Mouse (Mus musculus) erythroid progenitor cell, adult 5-6 weeks (primary cell): Measurements from ENCODE around the gene Gak. TPM values are rescaled to one million over a fixed set of nuclear protein-coding genes. Genes with fewer than 3 reads are reported as not detected.
"Not testable (repeated sequence)": the region's sequence is repeated elsewhere in the genome, so short reads cannot be mapped to it uniquely, and the experiment has no call there.

ENCODE experiments used
- ATAC-seq: replicated peaks from 2 replicates; pipeline ENCODE4 v1.8.0; 2016; ENCODE audit warnings: moderate number of reproducible peaks, mild to moderate bottlenecking, moderate TSS enrichment, inconsistent platforms; ENCODE audit not compliant: poor library complexity, low FRiP score, severe bottlenecking
- total RNA-seq, 2 experiments: library from RNA; stranded (forward) in 1 of 2; stranded (reverse) in 1 of 2; fragments of 150-400 nt in 1 of 2; fragments of 186-747, 209-891 nt in 1 of 2; gene quantifications; 2 replicates each; pipeline versions ENCODE4 v1.2.3 to v1.2.4; 2015 to 2017; ENCODE audit warnings: low replicate concordance in 2 of 2

The Gak gene
- total RNA-seq, 2 experiments from 2014 or later, result 63.3 to 69.4 TPM

- ATAC-seq, result no peak
Measured at GRCm38 (mm10) chr5:108658611-108659010, 29.1 kb upstream of the Gak start.

- ATAC-seq, result no peak
Measured at GRCm38 (mm10) chr5:108657406-108657805, 27.9 kb upstream of the Gak start.

- ATAC-seq, result no peak
Measured at GRCm38 (mm10) chr5:108655891-108656650, 26.5 kb upstream of the Gak start.

GRCm38 (mm10) chr5:108655381-108655780, 25.8 kb upstream of the Gak start:
- no peak for ATAC-seq

GRCm38 (mm10) chr5:108654444-108654990, 25.0 kb upstream of the Gak start:
- ATAC-seq, result no peak

- no peak for ATAC-seq
Measured at GRCm38 (mm10) chr5:108653341-108653740, 23.8 kb upstream of the Gak start.

- peak; percentile 69 for ATAC-seq
Measured at GRCm38 (mm10) chr5:108651823-108652222, 22.3 kb upstream of the Gak start.

- ATAC-seq, result no peak
Measured at GRCm38 (mm10) chr5:108651136-108651720, 21.7 kb upstream of the Gak start.

GRCm38 (mm10) chr5:108650341-108650740, 20.8 kb upstream of the Gak start:
- no peak for ATAC-seq

- ATAC-seq, result no peak
Measured at GRCm38 (mm10) chr5:108648937-108649576, 19.5 kb upstream of the Gak start.

- no peak for ATAC-seq
Measured at GRCm38 (mm10) chr5:108647820-108648465, 18.4 kb upstream of the Gak start.

- ATAC-seq, result no peak
Measured at GRCm38 (mm10) chr5:108647311-108647710, 17.8 kb upstream of the Gak start.

- ATAC-seq, result no peak
Measured at GRCm38 (mm10) chr5:108646343-108646660, 16.7 kb upstream of the Gak start.

GRCm38 (mm10) chr5:108645651-108646342, 16.2 kb upstream of the Gak start:
- no peak for ATAC-seq

- no peak for ATAC-seq
Measured at GRCm38 (mm10) chr5:108643674-108644073, 14.1 kb upstream of the Gak start.

GRCm38 (mm10) chr5:108636172-108636571, 6.6 kb upstream of the Gak start:
- ATAC-seq, result no peak

GRCm38 (mm10) chr5:108634088-108634487, 4.5 kb upstream of the Gak start:
- ATAC-seq, result not testable (repeated sequence)

GRCm38 (mm10) chr5:108633676-108634075, 4.1 kb upstream of the Gak start:
- no peak for ATAC-seq

GRCm38 (mm10) chr5:108628891-108629633, 493 bp downstream of the Gak start:
- peak; percentile 76 for ATAC-seq
